Mouse (Mus musculus) urinary bladder, postnatal 14 days (tissue): ENCODE data around the gene Ssr2.

ENCODE experiments used
- DNase-seq: peaks from one replicate; pipeline ENCODE4 v3.0.0; 2021; ENCODE audit warnings: low spot score

Ssr2 gene

GRCm38 (mm10) chr3:88541622-88542401, 33.9 kb upstream of the Ssr2 start:
- no peak for DNase-seq

GRCm38 (mm10) chr3:88542486-88542885, 33.2 kb upstream of the Ssr2 start:
- no peak for DNase-seq

GRCm38 (mm10) chr3:88543174-88543573, 32.5 kb upstream of the Ssr2 start:
- no peak for DNase-seq

GRCm38 (mm10) chr3:88543651-88544410, 31.8 kb upstream of the Ssr2 start:
- no peak for DNase-seq

GRCm38 (mm10) chr3:88544514-88544913, 31.2 kb upstream of the Ssr2 start:
- no peak for DNase-seq

- no peak for DNase-seq
These were observed 30.6 kb upstream of the Ssr2 start for GRCm38 (mm10) chr3:88544955-88545591.

GRCm38 (mm10) chr3:88546674-88547418, 28.8 kb upstream of the Ssr2 start:
- no peak for DNase-seq

GRCm38 (mm10) chr3:88548180-88548917, 27.3 kb upstream of the Ssr2 start, which contains the start of gene Rab25:
Gene Rab25 (minus strand): TSS chr3:88548300.
- peak; percentile 86 for DNase-seq

GRCm38 (mm10) chr3:88551586-88551985, 24.1 kb upstream of the Ssr2 start:
- DNase-seq = no peak

GRCm38 (mm10) chr3:88552082-88552645, 23.5 kb upstream of the Ssr2 start:
- DNase-seq = no peak

GRCm38 (mm10) chr3:88552676-88553524, 22.8 kb upstream of the Ssr2 start, which contains the start of gene Lamtor2:
Gene Lamtor2 (minus strand): TSS chr3:88553074.
- peak; percentile 98 for DNase-seq

- DNase-seq = peak; percentile 92
These were observed 22.2 kb upstream of the Ssr2 start, which contains the start of gene Ubqln4 for GRCm38 (mm10) chr3:88553525-88553879. Gene Ubqln4 (plus strand): TSS chr3:88553758.

- peak; percentile 30 for DNase-seq
These were observed 21.6 kb upstream of the Ssr2 start for GRCm38 (mm10) chr3:88553880-88554586.

- DNase-seq = no peak
These were observed 20.5 kb upstream of the Ssr2 start for GRCm38 (mm10) chr3:88555069-88555605.

- no peak for DNase-seq
These were observed 19.9 kb upstream of the Ssr2 start for GRCm38 (mm10) chr3:88555731-88556130.

- no peak for DNase-seq
These were observed 19.1 kb upstream of the Ssr2 start for GRCm38 (mm10) chr3:88556616-88557015.

GRCm38 (mm10) chr3:88559596-88559995, 16.1 kb upstream of the Ssr2 start:
- no peak for DNase-seq

GRCm38 (mm10) chr3:88561989-88562388, 13.7 kb upstream of the Ssr2 start:
- DNase-seq = peak; percentile 18

GRCm38 (mm10) chr3:88563442-88563841, 12.2 kb upstream of the Ssr2 start:
- no peak for DNase-seq
